Mouse (Mus musculus): Measurements from ENCODE around the gene Itga7. TPM values are rescaled to one million over a fixed set of nuclear protein-coding genes. Genes with fewer than 3 reads are reported as not detected.
A peak's percentile ranks its signal among the peaks of the same experiment; 100 is the strongest.

The Itga7 gene
- total and polyA plus RNA-seq, 2 experiments from 2014 or later, result 22.7 to 41.4 TPM

DNA sequence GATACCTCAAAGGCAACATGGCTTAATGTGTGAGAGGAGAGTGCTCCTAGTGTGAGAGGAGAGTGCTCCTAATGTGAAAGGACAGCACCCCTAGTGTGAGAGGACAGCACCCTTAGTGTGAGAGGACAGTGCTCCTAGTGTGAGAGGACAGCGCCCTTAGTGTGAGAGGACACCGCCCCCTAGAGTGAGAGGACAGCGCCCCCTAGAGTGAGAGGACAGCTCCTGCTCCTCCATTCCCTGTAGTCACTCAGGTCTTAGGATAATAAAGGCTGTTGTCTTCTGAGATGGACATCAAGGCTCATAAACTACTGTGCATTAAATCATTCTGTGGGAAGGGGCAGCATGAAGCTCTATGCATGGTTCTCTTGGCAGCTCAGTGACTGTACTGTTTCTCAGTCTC lies 12.1 kb downstream of the Itga7 start:
- TF ChIP-seq EP300 (IDR thresholded peaks at IDR 0.05; ENCODE audit: low read depth) (no peak), CTCF (IDR thresholded peaks at IDR 0.05; ENCODE audit: low read depth) (peak; percentile 79)
- no peaks in the 10 kb centered on the region for H3K4me1 ChIP-seq (ENCODE audit: control insufficient read depth, insufficient read depth)
- no peak overlapping the region for H3K27ac ChIP-seq (ENCODE audit: low read depth)
- no peaks in the 10 kb centered on the region for H3K27me3 ChIP-seq (ENCODE audit: control insufficient read depth, insufficient read depth, low read length)
- 17% methylated on average over 3 of the region's 3 CpGs for WGBS
- H3K9ac ChIP-seq (replicated peaks; ENCODE audit: low read depth, low read length), result no peak overlapping the region
- no peaks in the 10 kb centered on the region for H3K9me3 ChIP-seq (replicated peaks; ENCODE audit: control insufficient read depth, low read length)
- H3K36me3 ChIP-seq (replicated peaks; ENCODE audit: control insufficient read depth, insufficient read depth, low read length), result no peaks in the 10 kb centered on the region; the same call in 1 of the 2 replicates
- peak; percentile 51 for DNase-seq (ENCODE audit: low spot score)
- ATAC-seq (ENCODE audit: insufficient read depth, low read depth), result peak; percentile 65; the same call in 1 of the 2 replicates
- no peak overlapping the region for H3K4me3 ChIP-seq (ENCODE audit: low read depth, low read length)
- no peak overlapping the region for H3K4me2 ChIP-seq (ENCODE audit: low read depth, low read length)

DNA sequence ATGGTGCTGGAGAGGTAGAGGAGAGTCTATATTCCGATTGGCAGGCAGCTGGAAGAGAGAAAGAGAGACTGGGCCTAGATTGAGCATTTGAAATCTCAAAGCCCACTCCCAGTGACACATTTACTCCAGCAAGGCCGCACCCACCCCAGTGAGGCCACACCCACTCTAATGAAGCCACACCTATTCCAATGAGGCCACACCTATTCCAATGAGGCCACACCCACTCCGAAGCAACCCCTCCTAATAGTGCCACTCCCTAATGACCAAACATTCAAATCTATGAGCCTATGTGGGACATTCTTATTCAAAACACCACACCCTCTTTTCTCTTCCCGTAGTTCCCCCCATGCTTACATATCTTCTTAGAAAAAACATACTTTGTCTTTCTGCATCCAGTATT lies 13.9 kb downstream of the Itga7 start:
- Histone ChIP-seq H3K4me2 (ENCODE audit: low read depth, low read length) (no peak overlapping the region), H3K27me3 (ENCODE audit: control insufficient read depth, insufficient read depth, low read length) (no peaks in the 10 kb centered on the region), H3K27ac (ENCODE audit: low read depth) (no peak overlapping the region), H3K36me3 (replicated peaks; ENCODE audit: control insufficient read depth, insufficient read depth, low read length) (no peaks in the 10 kb centered on the region; the same call in 1 of the 2 replicates), H3K9me3 (replicated peaks; ENCODE audit: control insufficient read depth, low read length) (no peaks in the 10 kb centered on the region), H3K9ac (replicated peaks; ENCODE audit: low read depth, low read length) (no peak overlapping the region), H3K4me3 (ENCODE audit: low read depth, low read length) (no peak overlapping the region), H3K4me1 (ENCODE audit: control insufficient read depth, insufficient read depth) (no peaks in the 10 kb centered on the region)
- 83% methylated on average over 4 of the region's 4 CpGs for WGBS
- TF ChIP-seq CTCF (IDR thresholded peaks at IDR 0.05; ENCODE audit: low read depth) (no peak), EP300 (IDR thresholded peaks at IDR 0.05; ENCODE audit: low read depth) (no peak)
- DNase-seq (ENCODE audit: low spot score) (no peak), ATAC-seq (ENCODE audit: insufficient read depth, low read depth) (no peak)

DNA sequence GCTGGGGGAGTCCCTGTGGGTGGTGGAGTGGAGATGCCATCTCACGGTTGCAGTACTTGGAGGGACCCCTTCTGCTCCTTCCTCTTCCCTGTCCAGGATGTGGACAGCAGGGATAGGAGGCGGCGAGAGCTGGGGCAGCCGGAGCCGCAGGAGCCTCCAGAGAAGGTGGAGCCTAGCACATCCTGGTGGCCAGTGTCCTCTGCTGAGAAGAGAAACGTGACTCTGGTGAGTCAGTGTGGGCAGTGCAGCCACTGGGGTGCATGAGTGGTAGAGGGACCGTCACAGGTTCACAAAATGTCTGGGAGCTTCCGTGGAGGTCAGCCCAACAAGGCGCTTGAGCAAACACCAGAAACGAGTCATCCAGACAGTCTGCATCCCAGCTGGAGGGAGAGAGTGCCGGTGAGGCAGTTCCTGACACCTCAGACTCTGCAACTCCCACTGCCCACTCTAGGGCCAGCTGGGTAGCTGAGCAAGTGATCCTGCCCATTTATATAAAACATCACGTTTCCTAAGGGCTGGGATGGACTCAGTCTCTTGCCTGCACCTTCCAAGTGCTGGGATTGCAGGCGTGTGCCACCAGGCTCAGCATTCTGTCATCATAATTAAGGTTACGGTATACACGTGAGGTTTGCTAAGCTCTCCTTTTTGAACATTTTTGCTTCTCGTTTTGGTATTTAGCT lies 16.7 kb downstream of the Itga7 start:
- H3K4me1 ChIP-seq (ENCODE audit: control insufficient read depth, insufficient read depth), result no peaks in the 10 kb centered on the region
- H3K36me3 ChIP-seq (replicated peaks; ENCODE audit: control insufficient read depth, insufficient read depth, low read length), result 0 out of 2 replicates have a peak, but pooled peaks cover 6% of the 10 kb centered on the region
- no peak for DNase-seq (ENCODE audit: low spot score)
- no peak for TF ChIP-seq EP300 (IDR thresholded peaks at IDR 0.05; ENCODE audit: low read depth)
- no peak for TF ChIP-seq CTCF (IDR thresholded peaks at IDR 0.05; ENCODE audit: low read depth)
- no peak overlapping the region for H3K9ac ChIP-seq (replicated peaks; ENCODE audit: low read depth, low read length)
- no peak for ATAC-seq (ENCODE audit: insufficient read depth, low read depth)
- no peaks in the 10 kb centered on the region for H3K27me3 ChIP-seq (ENCODE audit: control insufficient read depth, insufficient read depth, low read length)
- 55% methylated on average over 16 of the region's 16 CpGs for WGBS
- no peak overlapping the region for H3K4me2 ChIP-seq (ENCODE audit: low read depth, low read length)
- H3K9me3 ChIP-seq (replicated peaks; ENCODE audit: control insufficient read depth, low read length), result no peaks in the 10 kb centered on the region
- no peak overlapping the region for H3K4me3 ChIP-seq (ENCODE audit: low read depth, low read length)
- no peak overlapping the region for H3K27ac ChIP-seq (ENCODE audit: low read depth)

DNA sequence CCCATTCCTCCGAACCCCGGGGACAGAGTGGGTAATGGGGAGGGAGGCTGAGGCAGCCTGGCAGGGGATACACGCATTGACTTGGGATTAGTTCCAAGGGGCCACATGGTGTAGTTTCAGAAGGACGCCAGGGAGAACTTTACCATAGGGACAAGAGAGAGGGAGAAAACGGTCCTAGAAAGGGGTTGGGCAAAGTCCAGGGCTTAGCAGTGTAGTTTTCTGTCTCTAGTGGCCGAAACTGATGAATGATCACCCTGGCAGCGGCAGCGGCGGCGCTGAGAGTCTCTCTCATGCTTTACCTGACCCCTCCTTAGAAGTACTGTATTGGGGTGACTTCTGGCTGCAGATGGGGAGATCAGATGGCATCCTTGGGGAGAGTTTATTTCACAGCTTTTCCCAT lies 24.7 kb downstream of the Itga7 start:
- no peaks in the 10 kb centered on the region for H3K27me3 ChIP-seq (ENCODE audit: control insufficient read depth, insufficient read depth, low read length)
- H3K4me2 ChIP-seq (ENCODE audit: low read depth, low read length), result no peak overlapping the region
- DNase-seq (ENCODE audit: low spot score), result no peak
- H3K9me3 ChIP-seq (replicated peaks; ENCODE audit: control insufficient read depth, low read length), result no peaks in the 10 kb centered on the region
- H3K4me3 ChIP-seq (ENCODE audit: low read depth, low read length), result no peak overlapping the region
- H3K36me3 ChIP-seq (replicated peaks; ENCODE audit: control insufficient read depth, insufficient read depth, low read length), result 0 out of 2 replicates have a peak, but pooled peaks cover 3% of the 10 kb centered on the region
- no peaks in the 10 kb centered on the region for H3K4me1 ChIP-seq (ENCODE audit: control insufficient read depth, insufficient read depth)
- 67% methylated on average over 10 of the region's 10 CpGs for WGBS
- no peak for TF ChIP-seq CTCF (IDR thresholded peaks at IDR 0.05; ENCODE audit: low read depth)
- no peak for TF ChIP-seq EP300 (IDR thresholded peaks at IDR 0.05; ENCODE audit: low read depth)
- H3K27ac ChIP-seq (ENCODE audit: low read depth), result no peak overlapping the region
- no peak for ATAC-seq (ENCODE audit: insufficient read depth, low read depth)
- H3K9ac ChIP-seq (replicated peaks; ENCODE audit: low read depth, low read length), result no peak overlapping the region

DNA sequence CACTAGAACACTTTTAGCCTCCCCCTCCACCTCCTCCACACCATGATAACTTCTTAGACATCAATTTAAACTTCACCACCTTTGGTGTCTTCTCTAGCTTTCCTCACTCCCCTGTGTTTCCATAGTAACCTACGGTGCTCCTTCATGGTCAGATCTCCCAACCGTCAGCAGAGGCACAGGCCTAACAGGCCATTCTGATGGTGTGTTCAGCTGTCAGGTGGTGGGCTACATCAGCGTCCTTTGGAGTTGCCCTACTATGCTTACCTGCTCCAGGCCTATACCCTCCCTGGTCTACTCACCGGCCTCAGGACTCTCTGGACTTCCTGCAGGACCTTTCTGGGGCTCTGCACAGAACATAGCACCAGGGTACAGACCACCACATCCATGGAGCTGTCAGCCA lies 26.5 kb downstream of the Itga7 start:
- no peaks in the 10 kb centered on the region for H3K36me3 ChIP-seq (replicated peaks; ENCODE audit: control insufficient read depth, insufficient read depth, low read length)
- TF ChIP-seq CTCF (IDR thresholded peaks at IDR 0.05; ENCODE audit: low read depth) (no peak), EP300 (IDR thresholded peaks at IDR 0.05; ENCODE audit: low read depth) (no peak)
- no peaks in the 10 kb centered on the region for H3K27me3 ChIP-seq (ENCODE audit: control insufficient read depth, insufficient read depth, low read length)
- no peak overlapping the region for H3K4me3 ChIP-seq (ENCODE audit: low read depth, low read length)
- DNase-seq (ENCODE audit: low spot score) (no peak), ATAC-seq (ENCODE audit: insufficient read depth, low read depth) (no peak)
- WGBS, result 64% methylated on average over 4 of the region's 4 CpGs
- H3K4me1 ChIP-seq (ENCODE audit: control insufficient read depth, insufficient read depth), result no peaks in the 10 kb centered on the region
- H3K9me3 ChIP-seq (replicated peaks; ENCODE audit: control insufficient read depth, low read length), result no peaks in the 10 kb centered on the region
- no peak overlapping the region for H3K4me2 ChIP-seq (ENCODE audit: low read depth, low read length)
- H3K9ac ChIP-seq (replicated peaks; ENCODE audit: low read depth, low read length), result no peak overlapping the region
- no peak overlapping the region for H3K27ac ChIP-seq (ENCODE audit: low read depth)

All from heart, postnatal 0 days (tissue).